Mouse (Mus musculus): ENCODE data around the gene Capzb.

Gene Capzb

DNA sequence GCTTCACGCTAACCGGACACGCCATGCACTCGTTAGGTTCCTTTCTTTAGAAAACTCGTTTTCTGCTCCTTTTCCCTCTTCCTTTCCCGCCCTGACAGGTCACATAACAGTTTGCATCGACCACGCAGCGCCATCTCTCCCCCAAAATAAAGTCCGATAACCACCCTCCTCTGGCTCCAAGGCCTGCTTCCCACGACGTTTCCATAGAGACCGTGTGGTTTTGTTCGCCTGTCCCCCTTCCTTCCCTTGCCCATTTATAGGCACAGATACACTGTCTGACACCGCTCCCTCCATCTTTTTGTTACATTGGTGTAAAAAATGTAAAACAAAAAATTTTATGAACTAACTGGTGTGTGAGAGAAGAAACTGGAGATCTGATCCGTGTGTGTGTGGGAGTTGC, 98.4 kb downstream of the Capzb start:
- ATAC-seq (ENCODE audit: insufficient number of reproducible peaks, low FRiP score, low TSS enrichment): no peak

DNA sequence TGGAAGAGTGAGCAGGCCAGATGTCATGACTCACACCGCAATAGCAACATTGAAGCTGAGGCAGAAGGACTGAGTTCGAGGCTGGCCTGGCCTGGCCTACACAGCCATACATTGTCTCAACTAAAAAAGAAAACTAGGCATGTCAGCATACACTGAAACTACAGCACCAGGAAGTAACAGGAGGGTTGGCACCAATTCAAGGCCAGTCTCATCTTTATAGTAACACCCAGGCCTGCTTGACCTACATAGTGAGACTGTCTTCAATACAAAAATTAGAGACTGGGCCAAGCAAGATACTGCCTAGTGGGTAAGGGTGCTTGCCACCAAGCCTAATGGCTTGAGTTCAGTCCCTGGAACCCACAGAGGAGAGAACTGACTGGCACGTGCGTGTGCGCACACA, 99.3 kb downstream of the Capzb start:
- no peak for ATAC-seq (ENCODE audit: insufficient number of reproducible peaks, low FRiP score, low TSS enrichment)

DNA sequence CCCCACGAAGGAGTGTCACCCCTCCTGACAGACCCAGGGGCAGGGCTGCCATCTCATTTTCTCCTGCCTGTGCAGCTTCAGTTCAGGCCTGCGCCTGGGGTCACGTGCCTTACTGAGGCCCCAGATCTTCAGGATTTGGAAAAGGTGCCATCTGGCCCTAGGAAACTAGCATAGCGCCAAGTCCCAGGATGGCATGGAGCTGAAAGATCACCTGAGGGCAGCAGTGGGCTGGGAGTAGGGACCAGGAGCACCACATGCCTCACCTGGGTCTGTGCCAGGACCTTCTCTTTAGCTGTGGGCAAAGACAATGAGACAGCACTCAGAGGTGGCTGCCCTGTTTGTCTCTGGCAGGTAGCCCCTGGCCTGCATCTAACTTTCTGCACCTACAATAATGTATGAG, 104.9 kb downstream of the Capzb start:
- ATAC-seq (ENCODE audit: insufficient number of reproducible peaks, low FRiP score, low TSS enrichment): peak; percentile 74

DNA sequence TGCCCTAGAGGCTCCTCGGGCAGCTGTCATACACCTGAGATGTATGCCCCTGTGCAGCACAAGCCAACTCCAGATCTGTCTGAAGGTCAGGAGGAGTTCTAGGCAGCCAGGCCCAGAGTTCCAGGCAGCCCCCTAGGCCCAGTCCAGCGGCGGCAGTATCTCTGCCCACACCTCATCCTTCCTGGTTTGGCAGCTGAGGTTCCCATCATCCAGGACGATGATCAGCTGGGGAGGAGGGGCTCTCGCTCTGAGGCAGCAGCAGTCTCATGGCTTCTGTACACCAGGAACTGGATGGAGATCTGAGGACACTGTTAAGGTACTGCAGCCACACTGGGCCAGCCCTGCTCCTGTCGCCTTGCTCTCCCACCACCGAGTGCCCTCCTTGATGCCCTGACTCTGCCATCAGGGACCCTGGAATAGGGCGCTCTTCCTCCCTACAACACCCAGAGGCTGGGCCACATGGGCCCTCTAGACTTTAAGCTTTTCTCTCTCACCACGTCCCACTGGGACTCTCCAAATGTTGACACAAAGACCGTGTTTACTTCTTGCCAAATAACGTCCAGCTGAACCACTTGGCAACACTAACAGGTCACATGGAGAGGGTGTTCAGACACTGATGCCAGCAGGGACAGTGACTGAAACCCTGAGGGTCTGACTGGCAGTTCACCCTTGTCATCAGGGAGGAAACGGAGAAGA, 106.1 kb downstream of the Capzb start:
- ATAC-seq (ENCODE audit: insufficient number of reproducible peaks, low FRiP score, low TSS enrichment): no peak

DNA sequence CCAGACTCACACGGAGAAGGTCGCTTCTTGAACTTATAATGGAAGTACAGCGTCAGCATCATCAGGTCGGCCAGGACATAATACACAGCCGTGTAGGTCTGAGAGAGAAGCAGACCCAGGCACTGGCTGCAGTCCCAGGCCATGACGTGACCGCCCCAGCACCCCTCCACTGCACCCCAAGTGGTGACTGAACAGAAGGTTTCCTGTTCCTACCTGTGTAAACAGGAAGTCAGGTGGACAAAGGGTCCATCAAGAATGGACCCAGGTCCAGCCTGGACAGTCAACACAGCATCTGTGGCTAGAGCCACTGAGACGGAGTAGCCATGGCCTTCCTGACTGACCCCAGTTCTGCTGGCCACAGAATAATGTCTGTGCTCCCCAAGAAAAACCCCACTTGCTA, 109.1 kb downstream of the Capzb start:
- ATAC-seq (ENCODE audit: insufficient number of reproducible peaks, low FRiP score, low TSS enrichment): no peak

DNA sequence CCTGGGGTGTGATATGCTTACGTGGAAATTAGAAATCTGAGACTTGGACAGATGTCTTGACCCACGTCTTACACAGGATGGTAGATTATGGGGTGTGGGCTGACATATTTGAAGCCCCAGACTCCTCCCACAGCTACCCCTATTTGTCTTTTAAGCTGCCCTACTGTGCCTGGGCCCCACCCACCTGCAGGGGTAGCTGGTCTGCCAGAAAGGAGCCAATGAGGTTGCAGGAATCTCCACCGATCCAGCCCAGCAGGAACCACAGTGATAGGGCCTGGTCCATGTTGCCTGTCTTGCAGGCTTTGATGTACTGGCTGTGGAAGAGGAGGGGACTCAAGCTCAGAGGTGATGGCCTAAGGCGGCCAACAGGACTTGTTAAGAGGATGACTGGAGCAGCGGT, 109.5 kb downstream of the Capzb start:
- no peak for ATAC-seq (ENCODE audit: insufficient number of reproducible peaks, low FRiP score, low TSS enrichment)

DNA sequence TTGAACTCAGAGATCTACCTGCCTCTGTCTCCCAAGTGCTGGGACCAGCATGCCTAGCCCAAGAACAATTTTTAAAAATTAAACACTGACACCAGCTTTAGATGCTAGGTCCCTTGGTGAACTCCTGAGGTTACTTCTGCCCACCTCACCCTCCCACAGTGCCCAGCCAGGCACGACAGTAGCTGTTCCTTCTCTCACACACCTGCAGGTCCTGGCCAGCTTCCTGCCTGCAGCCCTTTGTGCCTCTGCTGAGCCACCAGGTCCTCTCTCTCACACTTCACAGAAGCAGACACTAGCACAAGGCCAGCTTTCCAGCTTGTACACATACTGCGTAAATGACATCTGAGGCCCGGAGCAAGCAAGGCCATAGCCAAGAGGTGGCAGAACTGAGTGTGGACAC, 112.8 kb downstream of the Capzb start:
- ATAC-seq (ENCODE audit: insufficient number of reproducible peaks, low FRiP score, low TSS enrichment): no peak

DNA sequence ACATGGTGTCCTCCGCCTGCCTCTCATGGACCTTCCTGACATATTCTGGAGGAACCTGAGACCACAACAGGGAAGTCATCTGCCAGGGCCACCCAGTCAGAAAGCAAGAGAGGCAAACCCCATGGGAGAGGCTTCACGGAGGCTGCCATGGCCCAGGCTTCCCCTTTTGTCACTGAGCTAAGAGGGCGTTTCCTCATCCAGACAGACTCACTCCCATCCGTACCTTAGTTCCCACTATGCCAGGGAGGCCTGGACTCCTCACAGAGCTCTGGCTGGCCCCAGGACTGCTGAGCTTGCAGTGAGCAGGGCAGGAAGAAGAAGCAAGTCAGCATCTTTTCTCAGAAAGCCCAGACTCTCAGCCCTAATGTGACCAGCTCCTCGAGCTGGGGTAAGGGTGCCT, 115.2 kb downstream of the Capzb start:
- ATAC-seq (ENCODE audit: insufficient number of reproducible peaks, low FRiP score, low TSS enrichment): no peak

DNA sequence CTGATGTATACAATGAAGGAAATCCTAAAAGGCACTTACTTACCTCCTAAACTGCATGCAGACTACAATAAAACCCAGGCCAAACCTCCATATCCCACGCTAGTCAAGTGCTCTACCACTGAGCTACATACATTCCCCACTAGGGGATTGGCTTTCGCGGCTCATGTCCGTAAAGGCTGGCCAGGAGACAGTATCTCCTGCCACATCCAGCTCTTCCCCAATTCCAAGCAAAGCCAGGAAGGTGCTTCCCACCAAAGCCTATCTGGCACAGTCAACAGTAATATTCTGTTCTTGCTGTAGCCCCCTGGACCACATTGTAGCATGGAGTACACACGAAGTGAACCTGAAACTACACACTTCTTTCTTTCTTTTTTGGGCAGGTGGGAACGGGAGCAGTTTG, 117.0 kb downstream of the Capzb start:
- ATAC-seq (ENCODE audit: insufficient number of reproducible peaks, low FRiP score, low TSS enrichment): no peak

DNA sequence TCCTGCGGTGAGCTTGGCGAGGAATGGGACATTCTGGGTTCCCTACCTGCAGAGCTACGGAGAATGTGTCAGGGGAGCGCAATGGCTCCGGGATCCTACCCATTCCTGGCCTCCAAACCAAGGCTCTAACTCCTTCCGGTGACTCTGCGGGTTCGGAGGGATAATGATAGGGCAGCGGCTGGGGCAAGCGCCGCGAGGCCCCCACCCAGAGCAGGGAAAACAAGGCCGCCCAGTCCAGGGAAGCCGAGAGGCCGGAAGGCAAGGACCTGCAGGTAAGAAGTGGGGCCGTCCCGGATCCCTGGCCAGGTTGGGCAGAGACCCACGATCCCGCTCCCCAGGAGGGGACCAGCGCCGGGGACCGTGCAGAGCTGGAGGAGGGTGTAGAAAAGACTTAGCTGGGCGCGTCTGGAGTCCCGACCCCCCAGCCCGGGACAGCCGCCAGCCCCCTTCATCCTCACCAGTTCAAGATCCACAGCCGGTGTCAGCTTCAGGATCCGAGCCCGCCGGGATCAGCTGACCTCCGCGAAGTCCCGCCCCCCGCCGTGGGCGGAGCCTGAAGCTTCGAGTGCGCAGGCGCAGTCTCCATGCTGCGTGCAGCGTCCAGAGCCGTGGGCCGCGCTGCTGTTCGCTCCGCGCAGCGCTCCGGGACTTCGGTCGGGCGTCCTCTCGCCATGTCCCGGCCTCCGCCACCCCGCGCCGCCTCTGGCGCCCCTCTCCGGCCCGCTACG, 117.6 kb downstream of the Capzb start, which contains the start of the genes Pqlc2 and Akr7a5:
Pqlc2 (minus strand) TSS at position 538 of the 728 bp plus-strand sequence.
Akr7a5 (plus strand) TSS at position 574 of the 728 bp plus-strand sequence.
- ATAC-seq (ENCODE audit: insufficient number of reproducible peaks, low FRiP score, low TSS enrichment): peak; percentile 62; the same call in 1 of the 2 replicates

DNA sequence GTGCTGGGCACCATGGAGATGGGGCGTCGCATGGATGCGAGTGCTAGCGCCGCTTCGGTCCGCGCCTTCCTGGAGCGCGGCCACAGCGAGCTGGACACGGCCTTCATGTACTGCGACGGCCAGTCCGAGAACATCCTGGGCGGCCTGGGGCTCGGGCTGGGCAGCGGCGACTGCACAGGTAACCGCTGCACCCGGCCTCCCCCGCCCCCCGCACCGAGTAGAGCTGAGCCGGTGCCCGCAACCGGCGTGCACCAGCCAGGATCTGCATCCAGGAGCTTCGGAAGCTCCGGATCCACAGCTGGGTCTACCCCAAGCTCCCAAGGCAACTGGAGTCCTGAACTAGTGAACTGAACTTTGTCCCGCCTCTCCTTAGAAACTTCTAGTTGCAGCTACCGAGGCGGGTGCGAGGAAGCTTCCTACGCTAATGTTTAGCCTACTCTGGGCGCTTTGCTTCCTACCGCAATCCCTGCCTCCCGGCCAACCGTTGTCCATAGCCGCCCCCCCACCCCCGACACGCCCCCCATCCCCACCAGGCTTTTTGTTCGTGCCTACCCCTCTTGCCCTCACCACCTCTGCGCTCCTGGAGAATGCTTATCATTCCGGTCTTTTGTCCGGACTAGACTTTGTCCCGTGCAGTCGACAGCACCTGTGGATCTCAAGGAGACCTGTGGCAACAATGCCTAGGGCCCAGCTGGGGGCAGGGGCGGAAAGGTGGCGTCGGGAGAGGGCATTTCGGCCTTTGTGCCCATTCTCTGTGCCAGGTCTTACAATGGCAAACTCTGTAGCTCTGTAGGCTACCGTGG, 118.4 kb downstream of the Capzb start:
- peak; percentile 49; the same call in 1 of the 2 replicates for ATAC-seq (ENCODE audit: insufficient number of reproducible peaks, low FRiP score, low TSS enrichment)

DNA sequence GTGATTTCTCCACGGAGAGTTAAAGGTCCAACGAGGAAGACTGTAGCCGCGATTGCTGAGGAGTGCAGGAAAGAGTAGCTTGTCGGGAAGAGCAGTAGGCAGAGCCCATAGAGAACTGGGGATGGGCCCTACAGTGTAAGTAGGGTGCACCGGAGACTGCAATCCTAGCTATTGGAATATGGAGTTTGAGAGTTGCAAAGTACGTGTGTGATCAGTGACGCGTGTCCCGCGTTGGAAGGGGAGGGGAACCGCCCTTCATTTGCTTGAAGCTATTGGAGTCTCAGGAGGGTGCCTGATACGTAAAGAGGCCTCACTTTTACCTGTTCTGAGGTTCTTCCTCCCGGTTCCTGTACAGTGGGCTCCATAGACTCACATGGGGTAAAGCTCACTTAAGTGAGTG, 119.0 kb downstream of the Capzb start:
- no peak for ATAC-seq (ENCODE audit: insufficient number of reproducible peaks, low FRiP score, low TSS enrichment)

DNA sequence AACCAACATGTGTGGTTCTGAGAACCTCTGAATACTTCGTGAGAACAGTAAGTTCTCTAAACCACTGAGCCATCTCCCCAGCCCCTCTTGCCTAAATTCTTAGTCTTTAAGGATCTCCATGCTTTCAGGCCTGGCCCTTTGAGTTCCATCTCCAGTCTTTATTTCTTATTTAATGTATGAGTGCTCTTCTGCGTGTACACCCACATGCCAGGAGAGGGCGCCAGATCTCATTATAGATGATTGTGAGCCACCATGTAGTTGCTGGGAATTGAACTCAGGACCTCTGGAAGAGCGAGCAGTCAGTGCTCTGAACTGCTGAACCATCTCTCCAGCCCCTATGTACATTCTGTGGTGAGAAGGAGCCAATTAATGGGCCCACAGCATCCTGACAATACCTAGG, 119.9 kb downstream of the Capzb start:
- no peak for ATAC-seq (ENCODE audit: insufficient number of reproducible peaks, low FRiP score, low TSS enrichment)

DNA sequence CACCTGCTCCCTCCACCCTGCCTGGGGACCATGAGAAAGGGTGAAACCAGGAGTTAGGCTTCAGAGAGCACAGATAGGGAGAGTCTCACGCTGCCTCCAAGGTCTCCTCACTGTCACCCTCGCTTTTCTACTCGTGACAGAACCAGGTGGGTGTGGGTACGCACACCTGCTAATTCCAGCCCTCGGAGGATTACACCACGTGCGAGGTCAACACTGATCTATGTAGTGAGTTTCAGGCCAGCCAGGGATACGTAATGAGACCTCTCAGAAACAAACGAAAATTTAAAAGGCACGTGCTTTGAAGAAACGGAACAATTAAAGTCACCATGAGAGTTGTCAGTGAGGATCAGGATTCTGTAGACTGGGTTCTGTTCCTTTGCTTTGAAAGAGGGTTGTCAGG, 125.8 kb downstream of the Capzb start:
- no peak for ATAC-seq (ENCODE audit: insufficient number of reproducible peaks, low FRiP score, low TSS enrichment)

DNA sequence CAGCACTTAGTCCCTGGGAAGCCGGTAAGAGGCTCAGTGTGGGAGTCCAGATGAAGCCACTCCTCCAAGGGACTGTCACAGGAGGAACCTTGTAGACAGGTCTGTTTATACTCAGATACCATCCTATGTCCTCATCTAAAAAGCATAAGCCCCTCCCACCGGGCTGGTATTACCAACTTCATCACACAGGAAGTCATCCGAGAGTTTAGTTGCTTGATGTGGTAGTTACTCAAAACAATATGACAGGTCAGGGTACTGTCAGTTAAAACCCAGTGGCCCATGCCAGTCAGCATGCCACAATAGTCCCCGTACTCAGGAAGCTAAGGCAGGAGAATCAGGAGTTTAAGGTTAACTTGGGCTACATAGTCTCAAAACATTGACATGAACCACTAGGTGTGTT, 127.0 kb downstream of the Capzb start:
- ATAC-seq (ENCODE audit: insufficient number of reproducible peaks, low FRiP score, low TSS enrichment): no peak

DNA sequence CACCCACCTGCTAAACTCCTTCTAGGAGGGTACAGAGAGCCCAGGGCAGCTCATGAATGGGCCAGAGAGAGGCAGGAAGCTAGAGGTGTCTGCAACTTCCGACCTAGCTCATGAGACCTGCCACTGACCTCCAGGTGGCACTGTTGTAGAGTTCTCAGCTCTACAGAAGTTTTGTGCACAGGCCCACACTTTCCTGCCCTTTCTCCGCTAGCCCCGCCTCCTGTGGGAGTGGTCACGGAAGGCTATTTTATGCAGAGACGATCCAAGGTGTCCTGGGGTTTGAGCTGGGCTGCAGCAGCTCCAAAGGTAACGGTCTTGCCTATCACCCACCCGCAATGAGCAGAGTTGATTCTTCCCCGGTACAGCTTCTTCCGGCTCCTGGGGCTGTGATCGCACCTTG, 137.9 kb downstream of the Capzb start:
- ATAC-seq (ENCODE audit: insufficient number of reproducible peaks, low FRiP score, low TSS enrichment): no peak

DNA sequence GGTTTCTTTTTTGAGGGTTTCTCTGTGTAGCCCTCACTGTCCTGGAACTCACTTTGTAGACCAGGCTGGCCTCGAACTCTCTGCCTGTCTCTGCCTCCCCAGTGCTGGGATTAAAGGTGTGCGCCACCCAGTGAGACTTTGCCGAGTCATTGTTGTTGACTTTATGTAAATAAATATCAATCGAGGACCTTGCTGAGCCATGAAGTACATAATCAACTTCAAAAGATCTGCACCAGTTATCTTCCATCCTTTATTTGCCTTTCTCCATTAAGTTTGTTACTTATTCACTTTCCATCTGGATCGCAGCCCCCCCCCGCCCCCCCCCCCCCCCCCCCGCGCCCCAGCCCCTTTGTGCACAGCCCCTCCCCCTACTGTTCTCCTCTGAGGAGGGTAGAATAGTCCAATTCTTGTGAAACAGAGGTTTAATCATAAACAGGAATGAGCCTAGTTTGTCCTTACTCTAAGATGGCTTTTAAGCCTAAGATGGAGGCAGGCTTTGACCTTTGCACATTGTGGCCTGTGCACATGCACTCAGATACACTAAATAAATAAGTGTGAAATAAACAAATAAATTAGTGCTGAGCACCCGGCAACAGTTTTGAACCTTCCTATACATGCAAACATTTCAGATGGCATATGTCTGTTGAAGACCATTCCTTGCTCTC, 142.1 kb downstream of the Capzb start:
- ATAC-seq (ENCODE audit: insufficient number of reproducible peaks, low FRiP score, low TSS enrichment): no peak

DNA sequence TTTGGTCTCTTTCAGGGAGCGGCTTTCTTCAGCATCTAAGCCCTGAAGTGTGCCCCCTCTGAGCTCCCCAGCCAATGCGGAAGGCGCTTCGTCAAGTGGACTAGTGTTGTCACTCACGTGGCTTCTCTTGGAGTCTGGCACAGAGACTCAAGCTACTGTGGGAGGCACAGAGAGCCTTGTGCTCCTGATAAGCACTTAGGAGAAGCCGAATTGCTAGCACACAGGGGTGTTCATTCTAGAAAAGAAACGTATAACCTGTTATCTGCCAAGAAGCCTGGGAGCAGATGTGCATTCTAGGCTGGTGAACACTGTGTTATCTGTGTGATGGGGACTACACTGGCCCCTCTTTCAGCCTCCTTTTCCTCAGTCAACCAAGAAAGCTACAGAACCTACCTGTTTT, 142.8 kb downstream of the Capzb start:
- ATAC-seq (ENCODE audit: insufficient number of reproducible peaks, low FRiP score, low TSS enrichment): no peak

DNA sequence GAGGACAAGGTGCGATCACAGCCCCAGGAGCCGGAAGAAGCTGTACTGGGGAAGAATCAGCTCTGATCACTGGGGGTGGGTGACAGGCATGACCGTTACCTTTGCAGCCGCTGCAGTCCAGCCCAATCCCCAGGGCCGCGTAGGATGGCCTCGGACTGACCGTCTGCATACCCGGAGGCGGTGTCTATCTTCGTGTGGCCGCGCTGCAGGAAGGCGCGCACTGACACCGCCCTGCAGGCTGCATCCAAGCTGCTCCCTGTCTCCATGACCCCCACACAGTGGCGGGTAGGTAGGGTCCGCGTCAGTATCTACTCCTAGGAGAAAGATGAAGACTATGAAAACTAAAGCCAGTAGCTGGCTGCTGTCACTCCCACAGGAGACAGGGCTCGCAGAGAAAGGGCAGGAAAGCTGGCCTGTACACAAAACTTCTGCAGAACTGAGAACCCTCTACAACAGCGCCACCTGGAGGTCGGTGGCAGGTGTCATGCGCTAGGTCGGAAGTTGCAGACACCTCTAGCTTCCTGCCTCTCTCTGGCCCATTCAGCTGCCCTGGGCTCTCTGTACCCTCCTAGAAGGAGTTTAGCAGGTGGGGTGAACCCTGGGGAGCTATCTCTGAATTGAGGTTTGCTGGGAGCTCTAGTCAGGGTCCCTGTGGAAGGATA, 144.3 kb downstream of the Capzb start:
- peak; percentile 56; the same call in 1 of the 2 replicates for ATAC-seq (ENCODE audit: insufficient number of reproducible peaks, low FRiP score, low TSS enrichment)

DNA sequence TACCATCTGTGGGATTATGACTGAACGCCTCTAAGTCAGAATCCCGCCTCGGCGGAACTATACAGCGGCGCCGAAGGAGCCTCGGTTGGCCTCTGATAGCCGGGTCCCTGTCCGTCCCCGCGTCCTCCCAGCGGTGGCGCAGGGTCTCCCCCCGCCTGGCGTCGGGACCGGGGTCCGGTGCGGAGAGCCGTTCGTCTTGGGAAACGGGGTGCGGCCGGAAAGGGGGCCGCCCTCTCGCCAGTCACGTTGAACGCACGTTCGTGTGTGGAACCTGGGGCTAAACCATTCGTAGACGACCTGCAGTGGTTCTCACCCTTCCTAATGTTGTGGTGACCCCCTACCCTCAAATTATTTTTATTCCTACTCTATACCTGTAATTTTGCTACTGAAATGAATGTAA, 145.4 kb downstream of the Capzb start:
- no peak for ATAC-seq (ENCODE audit: insufficient number of reproducible peaks, low FRiP score, low TSS enrichment)

Measured in cerebellum, adult (tissue).